Mouse (Mus musculus): Measurements from ENCODE around the gene H6pd.

DNA sequence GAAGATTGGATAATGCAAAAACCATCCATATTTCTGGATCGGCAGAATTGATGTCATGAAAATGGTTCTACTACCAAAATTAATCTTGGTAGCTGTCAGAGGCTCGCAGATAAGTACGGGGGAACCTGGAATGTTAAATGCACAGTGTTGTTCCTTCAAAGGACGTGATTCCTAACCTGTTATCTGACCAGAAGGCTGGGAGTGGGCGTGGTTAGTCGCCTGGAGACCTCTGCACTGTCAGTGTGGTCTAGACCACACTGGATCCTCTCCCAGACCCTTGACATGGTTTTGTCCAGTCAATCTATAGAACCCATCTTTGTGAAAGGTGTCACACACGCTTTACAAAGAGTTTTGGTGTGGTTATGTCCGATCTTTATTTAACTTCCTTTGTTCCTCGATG is 37.4 kb downstream of the H6pd start:
- TF ChIP-seq CTCF (conservative IDR thresholded peaks at IDR 0.05; ENCODE audit: low read length) (no peak), NANOG (IDR thresholded peaks at IDR 0.05; ENCODE audit: borderline replicate concordance, low read length) (no peak), POU5F1 (IDR thresholded peaks at IDR 0.05; ENCODE audit: borderline replicate concordance, low read length) (no peak)

All from E14TG2a.4 (cell line).